Mouse (Mus musculus): ENCODE data around the gene Pi4k2a.

Gene Pi4k2a

GRCm38 (mm10) chr19:42164188-42164587 lies 73.9 kb downstream of the Pi4k2a start:
- no peak for DNase-seq (ENCODE audit: low read depth, low spot score)

- DNase-seq (ENCODE audit: low read depth, low spot score), result peak; percentile 61
These were observed 75.9 kb downstream of the Pi4k2a start for GRCm38 (mm10) chr19:42166130-42166529.

GRCm38 (mm10) chr19:42166766-42167165 lies 76.5 kb downstream of the Pi4k2a start:
- no peak for DNase-seq (ENCODE audit: low read depth, low spot score)

- DNase-seq (ENCODE audit: low read depth, low spot score), result no peak
These were observed 77.2 kb downstream of the Pi4k2a start for GRCm38 (mm10) chr19:42167489-42167888.

GRCm38 (mm10) chr19:42169322-42169975 lies 79.2 kb downstream of the Pi4k2a start:
- DNase-seq (ENCODE audit: low read depth, low spot score), result no peak

GRCm38 (mm10) chr19:42170025-42170969 lies 80.0 kb downstream of the Pi4k2a start:
- peak; percentile 87 for DNase-seq (ENCODE audit: low read depth, low spot score)

Data from retina, adult 2 months (tissue).